Mouse (Mus musculus): ENCODE measurements around the gene Kdelr3.
A peak's percentile ranks its signal among the peaks of the same experiment; 100 is the strongest.

Gene Kdelr3

GRCm38 (mm10) chr15:79511553-79512320 is 4.5 kb upstream of the Kdelr3 start:
- peak; percentile 98 for DNase-seq

- peak; percentile 96 for DNase-seq
Observed at GRCm38 (mm10) chr15:79513940-79514339, 2.3 kb upstream of the Kdelr3 start.

- no peak for DNase-seq
Observed at GRCm38 (mm10) chr15:79517710-79518109, 1.5 kb downstream of the Kdelr3 start.

- DNase-seq, result no peak
Observed at GRCm38 (mm10) chr15:79518571-79518970, 2.4 kb downstream of the Kdelr3 start.

GRCm38 (mm10) chr15:79519400-79520220 is 3.4 kb downstream of the Kdelr3 start:
- DNase-seq, result peak; percentile 80

- no peak for DNase-seq
Observed at GRCm38 (mm10) chr15:79525564-79525963, 9.4 kb downstream of the Kdelr3 start.

GRCm38 (mm10) chr15:79525979-79526768 is 10.0 kb downstream of the Kdelr3 start:
- peak; percentile 98 for DNase-seq

- peak; percentile 92 for DNase-seq
Observed at GRCm38 (mm10) chr15:79527192-79527591, 11.0 kb downstream of the Kdelr3 start.

GRCm38 (mm10) chr15:79527991-79528639 is 11.9 kb downstream of the Kdelr3 start:
- peak; percentile 89 for DNase-seq

GRCm38 (mm10) chr15:79529935-79530334 is 13.7 kb downstream of the Kdelr3 start:
- DNase-seq, result peak; percentile 94

GRCm38 (mm10) chr15:79533796-79534195 is 17.6 kb downstream of the Kdelr3 start:
- no peak for DNase-seq

GRCm38 (mm10) chr15:79543968-79544367 is 27.8 kb downstream of the Kdelr3 start:
- no peak for DNase-seq

GRCm38 (mm10) chr15:79545496-79545895 is 29.3 kb downstream of the Kdelr3 start:
- DNase-seq, result no peak

- peak; percentile 99 for DNase-seq
Observed at GRCm38 (mm10) chr15:79545921-79546399, 29.7 kb downstream of the Kdelr3 start.

- peak; percentile 99 for DNase-seq
Observed at GRCm38 (mm10) chr15:79546410-79547288, 30.4 kb downstream of the Kdelr3 start, which contains the start of gene Ddx17. TSS of gene Ddx17 (minus strand) at chr15:79546741.

- DNase-seq, result no peak
Observed at GRCm38 (mm10) chr15:79547289-79547820, 31.1 kb downstream of the Kdelr3 start.

- peak; percentile 52 for DNase-seq
Observed at GRCm38 (mm10) chr15:79548226-79548625, 32.0 kb downstream of the Kdelr3 start.

- no peak for DNase-seq
Observed at GRCm38 (mm10) chr15:79552566-79552965, 36.4 kb downstream of the Kdelr3 start.

- DNase-seq, result peak; percentile 64
Observed at GRCm38 (mm10) chr15:79559649-79560048, 43.4 kb downstream of the Kdelr3 start.

- peak; percentile 76 for DNase-seq
Observed at GRCm38 (mm10) chr15:79562417-79562816, 46.2 kb downstream of the Kdelr3 start.
